Mouse (Mus musculus): Measurements from ENCODE around the gene Tecpr2. TPM values are rescaled to one million over a fixed set of nuclear protein-coding genes. Genes with fewer than 3 reads are reported as not detected.

Tecpr2 gene
- polyA plus RNA-seq, 1 experiment = 4.2 TPM

DNA sequence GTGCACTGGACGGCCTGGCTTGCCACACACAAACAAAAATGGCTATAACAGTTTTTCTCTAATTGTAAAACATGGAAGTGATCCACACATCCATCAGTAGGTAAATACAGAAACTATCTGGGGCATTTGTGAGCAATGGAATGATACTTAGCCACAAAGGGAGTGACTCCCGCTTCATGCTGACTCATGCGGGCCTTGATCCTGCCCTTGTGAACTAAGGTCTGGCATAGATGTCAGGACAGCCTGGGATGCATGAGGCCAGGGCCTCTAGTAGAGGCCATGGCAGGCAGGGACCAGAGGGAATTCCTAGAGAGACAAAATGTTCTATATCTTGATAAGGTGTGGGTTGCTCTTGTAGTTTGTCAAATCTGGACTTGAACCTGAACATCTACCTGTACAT is 64.4 kb downstream of the Tecpr2 start:
- TF ChIP-seq POLR2AphosphoS2 (IDR thresholded peaks at IDR 0.05; ENCODE audit: insufficient read length, low read depth) (no peak), MAX (IDR thresholded peaks at IDR 0.05; ENCODE audit: low read depth) (no peak), REST (IDR thresholded peaks at IDR 0.05; ENCODE audit: insufficient read depth, insufficient read length) (no peak), E2F4 (IDR thresholded peaks at IDR 0.05; ENCODE audit: insufficient read depth) (no peak), POLR2A (IDR thresholded peaks at IDR 0.05; ENCODE audit: insufficient read length, low read depth) (no peak), MYOG (IDR thresholded peaks at IDR 0.05; ENCODE audit: control insufficient read depth in 1 of 3, insufficient read depth in 1 of 3, insufficient read length in 2 of 3, low read depth in 2 of 3) (no peak), CEBPB (IDR thresholded peaks at IDR 0.05; ENCODE audit: insufficient read depth, poor library complexity, severe bottlenecking) (no peak), MYOD1 (IDR thresholded peaks at IDR 0.05; ENCODE audit: control insufficient read depth in 1 of 3, insufficient read length in 2 of 3, low read depth in 2 of 3) (no peak), TCF3 (IDR thresholded peaks at IDR 0.05; ENCODE audit: insufficient read length, low read depth) (no peak), USF1 (IDR thresholded peaks at IDR 0.05; ENCODE audit: low read depth) (no peak), TCF12 (IDR thresholded peaks at IDR 0.05; ENCODE audit: insufficient read depth, poor library complexity, severe bottlenecking) (no peak), SRF (IDR thresholded peaks at IDR 0.05; ENCODE audit: control insufficient read depth, insufficient read length, low read depth) (no peak)
- Histone ChIP-seq H3K79me2 (ENCODE audit: control insufficient read depth, insufficient read depth) (no peaks in the 10 kb centered on the region), H3ac (ENCODE audit: control insufficient read depth, insufficient read length) (no peak overlapping the region), H3K4me2 (ENCODE audit: low read depth) (peak overlapping the region; percentile 70), H3K4me3 (no peak overlapping the region), H3K27me3 (ENCODE audit: control insufficient read depth, insufficient read depth, insufficient read length) (no peaks in the 10 kb centered on the region), H3K36me3 (ENCODE audit: control insufficient read depth, insufficient read depth) (peaks cover 18% of the 10 kb centered on the region)

DNA sequence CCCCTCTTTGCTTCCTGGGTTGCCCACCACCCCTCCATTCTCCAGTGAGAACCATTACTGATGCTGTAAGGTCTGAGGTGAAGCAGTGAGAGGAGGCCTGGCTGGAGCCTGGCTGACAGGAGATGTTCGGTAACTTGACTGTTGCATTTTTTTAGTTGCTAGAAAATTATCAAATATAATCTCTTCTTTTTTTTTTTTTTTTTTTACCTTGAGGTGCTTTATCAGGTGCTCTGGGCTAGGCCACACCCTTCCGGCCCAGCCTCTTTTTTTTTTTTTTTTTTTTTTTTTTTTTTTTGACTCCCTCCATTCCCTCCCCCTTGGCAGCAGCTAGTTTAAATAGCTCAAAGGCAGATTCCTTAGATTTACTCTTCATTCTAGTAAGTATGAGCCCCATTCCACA is 64.8 kb downstream of the Tecpr2 start:
- Histone ChIP-seq H3K36me3 (ENCODE audit: control insufficient read depth, insufficient read depth) (peaks cover 18% of the 10 kb centered on the region), H3ac (ENCODE audit: control insufficient read depth, insufficient read length) (no peak overlapping the region), H3K27me3 (ENCODE audit: control insufficient read depth, insufficient read depth, insufficient read length) (no peaks in the 10 kb centered on the region), H3K4me3 (no peak overlapping the region), H3K79me2 (ENCODE audit: control insufficient read depth, insufficient read depth) (no peaks in the 10 kb centered on the region), H3K4me2 (ENCODE audit: low read depth) (peak overlapping the region; percentile 70)
- no peak for TF ChIP-seq E2F4 (IDR thresholded peaks at IDR 0.05; ENCODE audit: insufficient read depth)
- no peak for TF ChIP-seq USF1 (IDR thresholded peaks at IDR 0.05; ENCODE audit: low read depth)
- TF ChIP-seq MYOG (IDR thresholded peaks at IDR 0.05; ENCODE audit: control insufficient read depth in 1 of 3, insufficient read depth in 1 of 3, insufficient read length in 2 of 3, low read depth in 2 of 3) = no peak
- TF ChIP-seq TCF12 (IDR thresholded peaks at IDR 0.05; ENCODE audit: insufficient read depth, poor library complexity, severe bottlenecking) = no peak
- no peak for TF ChIP-seq MYOD1 (IDR thresholded peaks at IDR 0.05; ENCODE audit: control insufficient read depth in 1 of 3, insufficient read length in 2 of 3, low read depth in 2 of 3)
- no peak for TF ChIP-seq POLR2AphosphoS2 (IDR thresholded peaks at IDR 0.05; ENCODE audit: insufficient read length, low read depth)
- no peak for TF ChIP-seq CEBPB (IDR thresholded peaks at IDR 0.05; ENCODE audit: insufficient read depth, poor library complexity, severe bottlenecking)
- TF ChIP-seq MAX (IDR thresholded peaks at IDR 0.05; ENCODE audit: low read depth) = no peak
- TF ChIP-seq POLR2A (IDR thresholded peaks at IDR 0.05; ENCODE audit: insufficient read length, low read depth) = no peak

DNA sequence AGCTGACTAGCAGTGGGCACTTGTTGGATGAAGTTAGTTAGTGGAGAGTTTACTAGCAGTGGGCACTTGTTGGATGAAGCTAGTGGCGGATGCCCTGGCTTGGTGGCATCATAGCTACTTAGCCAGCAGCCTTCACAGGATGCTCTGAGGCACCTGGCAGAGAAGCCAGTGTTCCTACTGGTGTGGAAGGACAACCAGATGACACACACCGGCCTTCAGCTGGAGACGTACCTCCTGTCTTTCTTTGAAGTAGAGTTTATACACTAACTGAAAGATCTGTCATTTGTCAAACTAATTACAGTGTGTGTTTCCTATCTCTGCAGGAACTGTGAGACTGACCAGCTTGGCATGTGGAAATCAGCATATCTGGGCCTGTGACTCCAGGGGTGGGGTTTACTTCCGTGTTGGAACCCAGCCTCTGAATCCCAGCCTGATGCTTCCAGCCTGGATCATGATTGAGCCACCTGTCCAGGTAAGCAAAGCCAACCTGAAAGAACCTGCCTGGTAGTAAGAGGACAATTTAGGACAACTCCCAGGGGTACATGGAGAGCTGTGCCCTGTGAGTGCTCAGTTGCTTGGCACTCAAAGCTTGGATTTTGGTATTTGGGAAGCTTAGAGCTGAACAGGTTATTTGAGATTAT is 65.4 kb downstream of the Tecpr2 start:
- H3K4me3 ChIP-seq = no peak overlapping the region
- no peaks in the 10 kb centered on the region for H3K79me2 ChIP-seq (ENCODE audit: control insufficient read depth, insufficient read depth)
- H3K27me3 ChIP-seq (ENCODE audit: control insufficient read depth, insufficient read depth, insufficient read length) = no peaks in the 10 kb centered on the region
- peaks cover 18% of the 10 kb centered on the region for H3K36me3 ChIP-seq (ENCODE audit: control insufficient read depth, insufficient read depth)
- no peak overlapping the region for H3ac ChIP-seq (ENCODE audit: control insufficient read depth, insufficient read length)
- TF ChIP-seq POLR2AphosphoS2 (IDR thresholded peaks at IDR 0.05; ENCODE audit: insufficient read length, low read depth) (no peak), MYOG (IDR thresholded peaks at IDR 0.05; ENCODE audit: control insufficient read depth in 1 of 3, insufficient read depth in 1 of 3, insufficient read length in 2 of 3, low read depth in 2 of 3) (no peak), TCF12 (IDR thresholded peaks at IDR 0.05; ENCODE audit: insufficient read depth, poor library complexity, severe bottlenecking) (no peak), CEBPB (IDR thresholded peaks at IDR 0.05; ENCODE audit: insufficient read depth, poor library complexity, severe bottlenecking) (no peak), REST (IDR thresholded peaks at IDR 0.05; ENCODE audit: insufficient read depth, insufficient read length) (no peak), E2F4 (IDR thresholded peaks at IDR 0.05; ENCODE audit: insufficient read depth) (no peak), MYOD1 (IDR thresholded peaks at IDR 0.05; ENCODE audit: control insufficient read depth in 1 of 3, insufficient read length in 2 of 3, low read depth in 2 of 3) (no peak), SRF (IDR thresholded peaks at IDR 0.05; ENCODE audit: control insufficient read depth, insufficient read length, low read depth) (no peak), USF1 (IDR thresholded peaks at IDR 0.05; ENCODE audit: low read depth) (no peak), MAX (IDR thresholded peaks at IDR 0.05; ENCODE audit: low read depth) (no peak), TCF3 (IDR thresholded peaks at IDR 0.05; ENCODE audit: insufficient read length, low read depth) (no peak), POLR2A (IDR thresholded peaks at IDR 0.05; ENCODE audit: insufficient read length, low read depth) (no peak)
- no peak overlapping the region for H3K4me2 ChIP-seq (ENCODE audit: low read depth)

DNA sequence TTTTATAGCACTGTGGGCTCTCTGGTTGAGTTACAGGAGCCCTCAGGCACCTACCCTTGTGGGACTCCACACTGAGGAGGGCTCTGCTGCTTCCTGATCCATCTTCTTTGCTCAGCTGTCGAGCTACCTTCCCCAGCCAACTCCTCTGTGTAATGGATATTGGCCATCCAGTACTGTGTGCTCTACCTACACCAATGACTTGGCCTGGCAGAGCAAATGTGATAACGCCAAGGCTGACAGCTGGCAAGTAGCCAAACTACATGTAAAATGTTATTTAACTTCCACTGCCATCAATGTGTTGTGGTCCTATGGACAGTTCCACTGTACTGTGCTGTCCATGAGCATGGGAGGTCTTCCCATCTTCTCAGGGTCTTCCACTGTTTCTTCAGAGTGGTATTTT is 72.9 kb downstream of the Tecpr2 start:
- Histone ChIP-seq H3ac (ENCODE audit: control insufficient read depth, insufficient read length) (no peak overlapping the region), H3K27me3 (ENCODE audit: control insufficient read depth, insufficient read depth, insufficient read length) (no peaks in the 10 kb centered on the region), H3K36me3 (ENCODE audit: control insufficient read depth, insufficient read depth) (no peaks in the 10 kb centered on the region), H3K79me2 (ENCODE audit: control insufficient read depth, insufficient read depth) (no peaks in the 10 kb centered on the region), H3K4me3 (no peak overlapping the region), H3K4me2 (ENCODE audit: low read depth) (no peak overlapping the region)
- TF ChIP-seq TCF3 (IDR thresholded peaks at IDR 0.05; ENCODE audit: insufficient read length, low read depth) (no peak), POLR2A (IDR thresholded peaks at IDR 0.05; ENCODE audit: insufficient read length, low read depth) (no peak), E2F4 (IDR thresholded peaks at IDR 0.05; ENCODE audit: insufficient read depth) (no peak), CEBPB (IDR thresholded peaks at IDR 0.05; ENCODE audit: insufficient read depth, poor library complexity, severe bottlenecking) (no peak), USF1 (IDR thresholded peaks at IDR 0.05; ENCODE audit: low read depth) (no peak), SRF (IDR thresholded peaks at IDR 0.05; ENCODE audit: control insufficient read depth, insufficient read length, low read depth) (no peak)

DNA sequence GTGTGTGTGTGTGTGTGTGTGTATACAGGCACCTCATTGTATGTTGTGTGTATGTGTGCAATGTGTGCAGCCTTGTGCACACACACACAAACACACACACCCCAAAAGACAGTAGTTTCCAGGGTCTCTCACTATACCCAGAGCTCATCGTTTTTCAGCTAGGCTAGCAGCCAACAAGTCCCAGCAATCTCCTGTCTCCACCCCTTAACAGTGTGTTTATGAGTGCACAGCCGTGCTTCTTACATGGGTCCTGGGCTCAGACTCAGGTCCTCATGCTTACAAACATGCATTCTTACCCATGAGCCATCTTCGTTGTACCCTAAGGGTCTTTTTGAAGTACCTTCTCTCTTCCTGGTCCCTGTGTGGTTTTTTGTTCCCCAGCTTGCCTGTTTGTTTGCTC is 76.4 kb downstream of the Tecpr2 start:
- Histone ChIP-seq H3K36me3 (ENCODE audit: control insufficient read depth, insufficient read depth) (no peaks in the 10 kb centered on the region), H3K27me3 (ENCODE audit: control insufficient read depth, insufficient read depth, insufficient read length) (no peaks in the 10 kb centered on the region), H3K4me2 (ENCODE audit: low read depth) (no peak overlapping the region), H3ac (ENCODE audit: control insufficient read depth, insufficient read length) (no peak overlapping the region), H3K4me3 (no peak overlapping the region), H3K79me2 (ENCODE audit: control insufficient read depth, insufficient read depth) (no peaks in the 10 kb centered on the region)
- TF ChIP-seq POLR2A (IDR thresholded peaks at IDR 0.05; ENCODE audit: insufficient read length, low read depth) (no peak), TCF3 (IDR thresholded peaks at IDR 0.05; ENCODE audit: insufficient read length, low read depth) (no peak), POLR2AphosphoS2 (IDR thresholded peaks at IDR 0.05; ENCODE audit: insufficient read length, low read depth) (no peak), CEBPB (IDR thresholded peaks at IDR 0.05; ENCODE audit: insufficient read depth, poor library complexity, severe bottlenecking) (no peak), MYOG (IDR thresholded peaks at IDR 0.05; ENCODE audit: control insufficient read depth in 1 of 3, insufficient read depth in 1 of 3, insufficient read length in 2 of 3, low read depth in 2 of 3) (no peak), E2F4 (IDR thresholded peaks at IDR 0.05; ENCODE audit: insufficient read depth) (no peak), MAX (IDR thresholded peaks at IDR 0.05; ENCODE audit: low read depth) (no peak), USF1 (IDR thresholded peaks at IDR 0.05; ENCODE audit: low read depth) (no peak), TCF12 (IDR thresholded peaks at IDR 0.05; ENCODE audit: insufficient read depth, poor library complexity, severe bottlenecking) (no peak), REST (IDR thresholded peaks at IDR 0.05; ENCODE audit: insufficient read depth, insufficient read length) (no peak), MYOD1 (IDR thresholded peaks at IDR 0.05; ENCODE audit: control insufficient read depth in 1 of 3, insufficient read length in 2 of 3, low read depth in 2 of 3) (no peak), SRF (IDR thresholded peaks at IDR 0.05; ENCODE audit: control insufficient read depth, insufficient read length, low read depth) (no peak)
